Mouse (Mus musculus): Measurements from ENCODE around the gene Pbxip1. TPM values are rescaled to one million over a fixed set of nuclear protein-coding genes. Genes with fewer than 3 reads are reported as not detected.

Pbxip1 gene
- polyA plus RNA-seq, 1 experiment from 2014 or later = 10.0 TPM

DNA sequence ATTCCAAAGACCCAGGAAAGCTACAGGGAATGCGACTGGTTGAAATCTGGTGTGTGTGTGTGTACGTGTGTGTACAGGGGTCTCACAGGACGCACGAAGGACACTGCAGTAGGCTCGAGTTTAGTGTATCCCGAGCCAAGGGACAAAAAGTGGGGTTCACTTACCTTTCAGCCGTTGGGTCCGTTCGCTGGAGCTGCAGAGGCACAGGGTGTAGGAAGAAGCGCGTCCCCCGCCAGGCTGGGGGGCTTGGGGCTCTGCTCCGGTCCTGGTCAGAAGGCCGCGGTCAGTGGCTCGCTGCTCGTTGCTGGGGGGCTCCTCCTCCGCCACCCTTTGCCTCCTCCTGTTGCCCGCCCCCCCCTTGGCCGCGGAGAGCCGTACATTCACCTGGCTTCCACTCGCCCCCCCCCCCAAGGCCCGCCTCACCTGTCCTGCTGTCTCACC is 43.6 kb upstream of the Pbxip1 start:
- Histone ChIP-seq H3K36me3 (ENCODE audit: control insufficient read depth, insufficient read depth, low read length) (no peaks in the 10 kb centered on the region), H3K4me1 (replicated peaks; ENCODE audit: control insufficient read depth, insufficient read depth, low read length) (peaks cover 36% of the 10 kb centered on the region), H3K27me3 (ENCODE audit: control insufficient read depth, insufficient read depth, low read length) (peaks cover 2% of the 10 kb centered on the region), H3K4me3 (ENCODE audit: low read depth, low read length) (peak overlapping the region; percentile 48), H3K9ac (ENCODE audit: low read length) (peak overlapping the region; percentile 65), H3K9me3 (ENCODE audit: control insufficient read depth, low read length) (no peaks in the 10 kb centered on the region), H3K27ac (ENCODE audit: low read depth, low read length) (no peak overlapping the region), H3K4me2 (ENCODE audit: low read depth, low read length, severe bottlenecking) (peak overlapping the region; percentile 99)
- ATAC-seq (replicated peaks; ENCODE audit: low FRiP score) (no peak), DNase-seq (ENCODE audit: low spot score) (no peak)
- 0% methylated on average over 20 of the region's 24 CpGs for WGBS

DNA sequence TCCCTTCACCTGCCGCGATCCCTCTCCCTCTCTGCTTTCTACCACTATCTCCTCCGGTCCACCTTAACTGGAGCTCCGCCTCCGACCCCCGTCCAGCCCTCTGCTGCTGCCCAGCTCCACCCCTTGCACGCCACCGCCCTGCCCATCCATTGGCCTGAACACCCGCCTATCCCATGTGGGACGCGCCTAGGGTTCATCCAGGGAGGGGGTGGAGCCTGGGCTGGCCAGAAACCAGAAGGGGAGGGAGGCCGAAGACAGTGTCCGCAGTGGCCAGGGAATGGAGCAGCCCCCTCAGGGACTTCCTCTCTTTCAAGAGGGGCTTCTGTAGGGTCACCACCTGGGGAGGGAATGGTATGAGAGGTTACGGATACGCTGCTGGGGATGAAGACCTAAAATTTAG is 42.9 kb upstream of the Pbxip1 start:
- Histone ChIP-seq H3K4me2 (ENCODE audit: low read depth, low read length, severe bottlenecking) (peak overlapping the region; percentile 99), H3K4me1 (replicated peaks; ENCODE audit: control insufficient read depth, insufficient read depth, low read length) (peaks cover 36% of the 10 kb centered on the region), H3K27ac (ENCODE audit: low read depth, low read length) (peak overlapping the region; percentile 71), H3K4me3 (ENCODE audit: low read depth, low read length) (peak overlapping the region; percentile 48), H3K27me3 (ENCODE audit: control insufficient read depth, insufficient read depth, low read length) (peaks cover 2% of the 10 kb centered on the region), H3K36me3 (ENCODE audit: control insufficient read depth, insufficient read depth, low read length) (no peaks in the 10 kb centered on the region), H3K9ac (ENCODE audit: low read length) (peak overlapping the region; percentile 55), H3K9me3 (ENCODE audit: control insufficient read depth, low read length) (no peaks in the 10 kb centered on the region)
- DNase-seq (ENCODE audit: low spot score) = peak; percentile 98
- under 1% methylated on average over 15 of the region's 15 CpGs for WGBS
- peak; percentile 94 for ATAC-seq (replicated peaks; ENCODE audit: low FRiP score)

DNA sequence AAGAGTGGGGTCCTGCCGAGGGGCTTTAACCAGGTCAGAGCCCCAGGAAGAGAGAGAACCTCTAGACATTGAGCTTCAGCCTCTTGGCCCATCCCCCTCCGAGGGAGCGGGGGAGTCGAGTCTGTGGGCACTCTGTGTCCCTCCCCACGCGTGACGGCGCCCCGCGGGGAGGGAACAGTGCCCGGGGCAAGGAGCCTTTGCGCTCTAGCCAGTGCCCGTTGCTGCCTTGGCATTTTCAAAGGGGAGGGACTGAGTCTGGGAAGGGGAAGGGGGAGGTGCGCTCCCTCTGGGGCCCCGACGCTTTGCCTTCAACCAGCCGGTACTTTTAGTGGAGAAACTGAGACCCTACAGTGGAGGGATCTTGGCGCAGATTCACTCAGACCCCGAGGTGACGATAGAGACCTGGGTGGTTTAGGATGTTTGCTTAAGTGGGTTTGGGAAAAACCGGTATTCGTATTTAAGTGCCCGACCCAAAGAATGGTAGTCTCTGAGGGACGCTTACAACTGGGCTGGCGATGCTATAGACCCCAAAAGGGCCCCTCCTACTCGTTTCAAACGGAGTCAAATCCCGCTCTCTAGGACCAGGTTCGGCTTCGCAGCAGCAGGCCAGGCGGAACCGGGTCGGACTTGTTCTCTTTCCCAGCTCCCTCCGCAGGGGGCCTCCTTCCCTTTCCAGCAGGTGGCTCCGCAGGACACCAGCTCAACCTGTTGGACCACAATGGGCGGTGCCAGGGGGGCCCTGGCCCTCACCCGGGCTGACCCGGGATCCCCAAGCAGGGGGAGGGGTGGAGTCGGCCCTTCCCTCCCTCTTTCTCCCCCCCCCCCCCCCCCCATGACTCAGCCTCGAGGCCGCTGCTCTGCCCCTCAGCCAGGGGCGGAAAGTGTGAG is 42.3 kb upstream of the Pbxip1 start, which contains the start of gene Zbtb7b:
Zbtb7b (minus strand) TSS at position 771 of the 888 bp plus-strand sequence.
- under 1% methylated on average over 41 of the region's 42 CpGs for WGBS
- Histone ChIP-seq H3K4me3 (ENCODE audit: low read depth, low read length) (peak within 1 kb of the TSS; percentile 48), H3K9ac (ENCODE audit: low read length) (peak within 1 kb of the TSS; percentile 55), H3K4me2 (ENCODE audit: low read depth, low read length, severe bottlenecking) (peak within 1 kb of the TSS; percentile 99), H3K4me1 (replicated peaks; ENCODE audit: control insufficient read depth, insufficient read depth, low read length) (peaks cover 36% of the 10 kb centered on the region), H3K9me3 (ENCODE audit: control insufficient read depth, low read length) (no peaks in the 10 kb centered on the region), H3K27ac (ENCODE audit: low read depth, low read length) (peak within 1 kb of the TSS; percentile 71), H3K27me3 (ENCODE audit: control insufficient read depth, insufficient read depth, low read length) (peaks cover 2% of the 10 kb centered on the region), H3K36me3 (ENCODE audit: control insufficient read depth, insufficient read depth, low read length) (no peaks in the 10 kb centered on the region)
- ATAC-seq (replicated peaks; ENCODE audit: low FRiP score) (peak; percentile 59), DNase-seq (ENCODE audit: low spot score) (peak; percentile 81)

DNA sequence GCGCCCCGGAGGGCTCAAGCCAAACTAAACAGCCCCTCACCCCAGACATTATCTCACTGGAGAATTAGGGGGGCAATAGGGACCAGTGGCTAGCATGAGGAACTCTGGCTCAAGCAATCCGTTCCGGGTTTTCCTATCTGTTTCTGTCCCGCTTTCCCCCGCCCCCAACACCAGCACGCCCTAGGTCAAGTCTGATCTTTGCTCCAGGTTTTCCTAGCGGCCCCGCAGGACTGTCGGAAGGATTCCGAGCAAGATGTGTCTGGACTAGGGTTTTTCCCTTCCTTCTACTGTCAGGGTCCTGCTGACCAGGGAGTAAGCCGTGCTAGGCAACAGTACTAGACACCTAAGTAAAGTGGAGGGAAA is 41.6 kb upstream of the Pbxip1 start:
- Histone ChIP-seq H3K4me1 (replicated peaks; ENCODE audit: control insufficient read depth, insufficient read depth, low read length) (peaks cover 36% of the 10 kb centered on the region), H3K36me3 (ENCODE audit: control insufficient read depth, insufficient read depth, low read length) (no peaks in the 10 kb centered on the region), H3K4me3 (ENCODE audit: low read depth, low read length) (peak overlapping the region; percentile 48), H3K9me3 (ENCODE audit: control insufficient read depth, low read length) (no peaks in the 10 kb centered on the region), H3K27me3 (ENCODE audit: control insufficient read depth, insufficient read depth, low read length) (peaks cover 2% of the 10 kb centered on the region), H3K4me2 (ENCODE audit: low read depth, low read length, severe bottlenecking) (peak overlapping the region; percentile 99), H3K9ac (ENCODE audit: low read length) (peak overlapping the region; percentile 30; the same call in 1 of the 2 replicates), H3K27ac (ENCODE audit: low read depth, low read length) (no peak overlapping the region)
- ATAC-seq (replicated peaks; ENCODE audit: low FRiP score) = no peak; the same call in 1 of the 2 replicates
- 0% methylated on average over 12 of the region's 12 CpGs for WGBS
- DNase-seq (ENCODE audit: low spot score) = peak; percentile 90

DNA sequence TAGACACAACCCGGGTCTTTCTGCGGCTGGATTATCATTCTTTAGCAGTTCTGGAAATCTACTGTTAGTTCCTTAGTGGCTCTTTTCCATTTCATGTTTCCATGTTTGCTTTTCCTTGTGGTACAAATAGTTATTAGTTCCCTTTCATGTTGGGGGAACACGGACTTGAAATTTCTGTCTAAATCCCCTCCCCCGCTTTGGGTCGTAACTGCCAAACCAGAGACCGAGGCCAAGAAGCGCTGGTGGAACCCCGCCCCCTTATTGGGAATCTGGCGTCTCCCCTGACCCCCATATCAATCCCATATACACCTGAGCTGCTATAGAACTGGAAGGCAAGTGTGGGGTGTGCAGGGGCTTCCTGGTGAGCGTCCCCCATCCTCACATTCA is 41.1 kb upstream of the Pbxip1 start:
- no peak for DNase-seq (ENCODE audit: low spot score)
- peak overlapping the region; percentile 30; the same call in 1 of the 2 replicates for H3K9ac ChIP-seq (ENCODE audit: low read length)
- 1% methylated on average over 10 of the region's 10 CpGs for WGBS

DNA sequence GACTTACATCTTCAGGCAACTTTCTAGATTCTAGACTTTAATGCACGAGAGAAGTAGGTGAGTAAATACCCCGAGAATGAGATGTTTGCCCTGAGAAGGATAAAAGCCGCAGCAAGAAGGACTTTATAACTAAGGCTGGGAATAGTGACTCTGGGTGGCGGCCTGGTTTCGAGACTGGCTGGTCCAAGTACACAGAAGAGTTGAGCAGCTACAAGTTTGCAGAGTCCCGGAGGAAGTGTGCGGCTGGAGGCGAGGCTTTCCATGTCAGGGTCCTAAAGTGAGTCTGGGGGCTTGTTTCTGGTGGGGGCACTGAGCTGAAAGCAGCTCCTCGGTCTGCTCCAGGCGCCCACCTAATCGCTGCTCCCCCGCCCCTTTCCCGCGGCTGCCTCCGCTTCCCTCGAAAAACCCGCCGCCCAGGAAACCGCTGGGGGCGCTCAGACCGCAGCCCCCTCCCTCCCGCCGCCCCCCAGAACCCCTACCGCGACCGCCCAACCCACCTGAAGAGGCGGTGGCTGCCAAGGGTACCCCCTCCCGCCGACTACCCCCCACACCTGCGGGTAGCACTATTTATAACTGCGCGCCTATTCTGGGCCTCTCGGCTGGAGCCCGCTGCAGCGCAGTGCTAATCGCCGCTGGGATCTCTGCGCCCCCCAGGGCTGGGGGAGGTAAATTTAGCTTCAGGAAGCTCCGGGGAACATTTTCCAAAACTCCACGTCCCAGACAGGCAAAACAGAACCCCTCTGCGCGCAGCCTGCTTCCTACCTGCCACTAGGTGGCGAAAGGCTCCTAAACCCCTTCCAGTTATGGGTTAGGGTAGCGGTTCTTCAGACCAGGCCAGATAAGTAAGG is 40.5 kb upstream of the Pbxip1 start:
- no peak overlapping the region for H3K27ac ChIP-seq (ENCODE audit: low read depth, low read length)

More for the DNA sequence above, 41.1 kb upstream of the Pbxip1 start:
- Histone ChIP-seq H3K4me1 (replicated peaks; ENCODE audit: control insufficient read depth, insufficient read depth, low read length) (peaks cover 36% of the 10 kb centered on the region), H3K36me3 (ENCODE audit: control insufficient read depth, insufficient read depth, low read length) (no peaks in the 10 kb centered on the region), H3K9me3 (ENCODE audit: control insufficient read depth, low read length) (no peaks in the 10 kb centered on the region), H3K27me3 (ENCODE audit: control insufficient read depth, insufficient read depth, low read length) (peaks cover 2% of the 10 kb centered on the region), H3K4me3 (ENCODE audit: low read depth, low read length) (peak overlapping the region; percentile 48), H3K27ac (ENCODE audit: low read depth, low read length) (no peak overlapping the region), H3K4me2 (ENCODE audit: low read depth, low read length, severe bottlenecking) (peak overlapping the region; percentile 99)
- ATAC-seq (replicated peaks; ENCODE audit: low FRiP score) = no peak

DNA sequence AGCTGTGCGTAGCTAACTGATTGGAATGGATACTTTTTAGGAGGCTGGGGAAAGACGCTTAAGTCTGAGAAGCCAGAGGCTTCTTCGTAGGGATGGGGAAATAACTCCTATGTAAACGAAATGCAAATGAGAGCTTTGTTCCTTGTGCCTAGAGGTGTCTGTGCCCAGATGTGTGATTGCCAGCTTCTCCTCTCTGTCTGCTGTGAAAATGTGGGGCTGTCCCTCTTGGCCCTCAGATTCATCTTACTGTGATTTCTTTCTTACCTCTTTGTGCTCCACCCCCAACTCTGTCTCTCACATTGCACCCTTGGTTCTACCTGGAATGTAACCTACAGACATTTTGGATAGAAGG is 39.9 kb upstream of the Pbxip1 start:
- Histone ChIP-seq H3K27me3 (ENCODE audit: control insufficient read depth, insufficient read depth, low read length) (no peaks in the 10 kb centered on the region; the same call in 1 of the 2 replicates), H3K9ac (ENCODE audit: low read length) (no peak overlapping the region; the same call in 1 of the 2 replicates), H3K9me3 (ENCODE audit: control insufficient read depth, low read length) (no peaks in the 10 kb centered on the region), H3K4me3 (ENCODE audit: low read depth, low read length) (peak overlapping the region; percentile 48; the same call in 1 of the 2 replicates), H3K4me1 (replicated peaks; ENCODE audit: control insufficient read depth, insufficient read depth, low read length) (peaks cover 28% of the 10 kb centered on the region), H3K4me2 (ENCODE audit: low read depth, low read length, severe bottlenecking) (peak overlapping the region; percentile 99; the same call in 1 of the 2 replicates), H3K36me3 (ENCODE audit: control insufficient read depth, insufficient read depth, low read length) (no peaks in the 10 kb centered on the region), H3K27ac (ENCODE audit: low read depth, low read length) (no peak overlapping the region)
- DNase-seq (ENCODE audit: low spot score) (no peak), ATAC-seq (replicated peaks; ENCODE audit: low FRiP score) (no peak)
- WGBS = 1% methylated on average over 4 of the region's 4 CpGs

More for the DNA sequence above, 40.5 kb upstream of the Pbxip1 start:
- Histone ChIP-seq H3K4me1 (replicated peaks; ENCODE audit: control insufficient read depth, insufficient read depth, low read length) (peaks cover 32% of the 10 kb centered on the region), H3K27me3 (ENCODE audit: control insufficient read depth, insufficient read depth, low read length) (peaks cover under 1% of the 10 kb centered on the region), H3K4me2 (ENCODE audit: low read depth, low read length, severe bottlenecking) (peak overlapping the region; percentile 99), H3K9ac (ENCODE audit: low read length) (peak overlapping the region; percentile 65), H3K4me3 (ENCODE audit: low read depth, low read length) (peak overlapping the region; percentile 48), H3K9me3 (ENCODE audit: control insufficient read depth, low read length) (no peaks in the 10 kb centered on the region), H3K36me3 (ENCODE audit: control insufficient read depth, insufficient read depth, low read length) (no peaks in the 10 kb centered on the region)
- under 1% methylated on average over 44 of the region's 44 CpGs for WGBS
- no peak for ATAC-seq (replicated peaks; ENCODE audit: low FRiP score)
- DNase-seq (ENCODE audit: low spot score) = peak; percentile 84

DNA sequence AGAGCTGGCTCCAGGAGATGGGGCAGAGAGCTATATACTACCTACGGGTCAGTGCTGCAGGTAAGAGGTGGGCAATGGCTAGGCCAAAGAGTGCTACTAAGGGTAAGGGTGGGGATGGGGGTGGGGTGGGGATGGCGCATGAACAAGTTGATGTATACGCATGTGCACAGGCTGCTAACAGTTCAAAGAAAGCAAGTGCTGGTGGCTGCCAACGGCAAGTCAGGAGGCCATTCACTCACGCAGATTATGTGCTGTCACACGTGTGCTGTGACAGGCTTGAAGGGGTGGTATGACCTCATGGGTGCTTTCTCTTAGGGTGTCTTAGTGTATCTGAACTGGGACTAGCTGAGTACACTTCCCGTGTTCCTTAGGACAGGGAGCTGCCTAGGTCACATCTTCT is 35.2 kb upstream of the Pbxip1 start:
- WGBS = 89% methylated on average over 7 of the region's 7 CpGs
- Histone ChIP-seq H3K4me3 (ENCODE audit: low read depth, low read length) (no peak overlapping the region), H3K4me2 (ENCODE audit: low read depth, low read length, severe bottlenecking) (no peak overlapping the region), H3K36me3 (ENCODE audit: control insufficient read depth, insufficient read depth, low read length) (no peaks in the 10 kb centered on the region), H3K9ac (ENCODE audit: low read length) (no peak overlapping the region), H3K4me1 (replicated peaks; ENCODE audit: control insufficient read depth, insufficient read depth, low read length) (no peaks in the 10 kb centered on the region; the same call in 1 of the 2 replicates), H3K9me3 (ENCODE audit: control insufficient read depth, low read length) (no peaks in the 10 kb centered on the region), H3K27ac (ENCODE audit: low read depth, low read length) (no peak overlapping the region), H3K27me3 (ENCODE audit: control insufficient read depth, insufficient read depth, low read length) (no peaks in the 10 kb centered on the region)
- ATAC-seq (replicated peaks; ENCODE audit: low FRiP score) (no peak), DNase-seq (ENCODE audit: low spot score) (no peak)
